Mouse (Mus musculus) right cerebral cortex, adult 18-20 months (tissue): ENCODE measurements around the gene Agr2.

Experiments
- DNase-seq: peaks from one replicate; pipeline ENCODE4 v3.0.0; 2022; ENCODE audit warnings: mixed read lengths

Gene Agr2

GRCm38 (mm10) chr12:35992711-35993110 lies at the start of gene Agr2:
Gene Agr2 (plus strand): TSS chr12:35992907.
- no peak for DNase-seq

DNA sequence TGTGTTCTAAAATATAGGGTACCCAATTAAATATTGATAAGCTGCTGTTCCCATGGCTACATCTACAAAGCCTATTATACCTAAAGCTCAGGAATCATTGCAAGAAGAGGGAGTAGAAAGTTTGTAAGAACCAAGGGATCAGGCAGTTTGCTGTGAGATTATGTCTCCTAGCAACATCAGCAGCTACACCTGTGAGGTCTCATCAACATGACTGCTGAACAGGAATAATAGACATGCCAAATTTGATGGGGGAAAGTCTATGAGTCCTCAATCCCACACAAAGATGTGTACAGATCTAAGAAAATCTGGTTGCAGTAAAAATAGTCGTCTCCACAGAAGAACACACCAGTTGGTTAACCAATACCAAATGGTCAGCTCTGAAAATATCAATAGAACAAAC lies 41.0 kb upstream of the Agr2 start:
- no peak for DNase-seq

DNA sequence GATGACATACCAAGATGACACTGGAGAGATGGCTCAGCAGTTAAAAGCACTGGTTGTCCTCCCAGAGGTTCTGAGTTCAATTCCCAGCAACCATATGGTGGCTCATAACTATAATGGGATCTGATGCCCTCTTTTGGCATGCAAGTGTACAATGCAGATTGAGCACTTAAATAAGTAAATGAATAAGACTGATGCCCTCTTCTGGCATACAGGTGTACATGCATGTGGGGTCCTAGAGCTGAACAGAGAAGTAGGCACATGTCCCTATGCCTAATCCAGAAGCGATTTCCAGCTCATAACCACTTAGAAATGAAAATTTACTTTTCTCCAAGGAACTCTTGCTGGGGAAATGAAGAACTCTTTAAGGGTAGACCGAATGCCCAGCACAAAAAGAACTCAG lies 35.5 kb upstream of the Agr2 start:
- no peak for DNase-seq

DNA sequence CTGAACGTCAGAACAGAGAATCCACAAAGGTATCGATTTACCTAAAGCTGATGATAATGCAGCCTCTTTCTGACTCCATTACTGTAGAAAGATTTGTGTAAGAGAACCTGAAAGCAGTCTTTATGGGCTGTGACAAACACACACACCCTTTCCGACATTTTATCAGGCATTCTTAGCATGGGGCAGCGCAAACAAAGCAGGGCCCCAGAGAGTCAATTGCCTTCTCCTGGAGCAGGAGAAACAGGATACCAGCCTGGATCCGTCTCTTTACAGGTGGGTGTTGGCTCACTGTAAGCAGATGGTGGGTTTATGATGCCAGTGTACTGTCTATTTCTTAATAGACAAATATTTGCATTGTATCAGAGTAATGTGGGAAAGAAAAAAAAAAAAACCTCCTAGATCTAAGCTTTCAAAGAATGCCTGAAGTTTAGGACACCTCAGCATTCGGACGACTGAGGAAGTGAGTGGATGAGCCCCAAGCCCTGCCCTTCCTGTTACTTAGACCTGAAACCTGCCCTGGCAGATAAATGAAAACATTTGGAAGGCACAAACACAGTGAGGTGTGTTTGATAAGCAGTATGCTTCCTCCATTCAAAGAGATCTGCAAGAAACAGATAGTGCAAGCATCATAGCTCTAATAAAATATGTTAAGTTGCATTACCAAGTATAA lies 26.5 kb upstream of the Agr2 start:
- DNase-seq: no peak

- DNase-seq: no peak
Observed at GRCm38 (mm10) chr12:35966768-35967141, 26.0 kb upstream of the Agr2 start.

DNA sequence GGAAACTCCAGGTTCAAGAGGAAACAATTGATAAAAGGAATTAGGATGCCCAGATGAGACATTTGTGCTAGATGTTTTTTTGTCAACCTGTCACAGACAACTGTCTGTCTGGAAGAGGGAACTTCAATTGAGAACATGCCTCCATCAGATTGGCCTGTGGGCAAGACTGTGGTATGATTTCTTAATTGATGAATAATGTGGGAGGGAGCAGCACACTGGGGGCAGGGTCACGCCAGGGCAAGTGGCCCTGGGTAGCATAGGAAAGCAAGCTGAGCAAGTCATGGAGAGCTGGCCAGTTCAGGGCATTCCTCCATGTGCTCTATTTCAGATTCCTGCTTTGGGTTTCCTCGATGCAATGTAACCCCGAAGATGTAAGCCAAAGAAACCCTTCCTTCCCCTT lies 16.8 kb upstream of the Agr2 start:
- no peak for DNase-seq

DNA sequence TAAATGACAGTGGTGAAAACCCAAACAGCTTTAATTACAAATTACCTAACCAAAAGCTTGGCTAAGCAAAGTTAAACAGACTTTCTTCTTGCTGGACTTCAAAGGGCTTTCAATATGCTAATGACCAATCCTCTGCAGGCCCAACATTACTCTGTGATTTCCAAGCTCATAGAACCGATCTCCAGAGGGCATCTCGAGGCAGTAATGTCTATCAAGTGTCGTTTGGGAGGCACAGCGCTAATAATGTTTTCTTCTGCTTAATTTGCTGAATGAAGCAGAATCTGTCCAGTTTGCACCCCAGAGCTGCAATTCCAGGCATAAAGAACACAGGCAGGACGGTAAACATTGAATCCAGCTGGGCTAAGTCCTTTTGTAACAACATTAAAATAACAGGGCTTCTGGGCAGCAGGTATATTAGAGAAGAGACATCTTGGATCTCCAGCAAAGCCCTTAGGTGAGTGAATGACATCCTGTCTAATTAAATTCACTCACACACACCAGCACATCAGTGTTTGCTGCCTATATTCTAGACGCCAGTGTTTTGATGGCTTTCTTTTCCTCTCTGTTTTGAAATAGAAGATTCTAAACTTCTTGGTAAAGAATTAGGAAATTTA lies 15.0 kb upstream of the Agr2 start:
- DNase-seq: no peak

- DNase-seq: no peak
Observed at GRCm38 (mm10) chr12:35979625-35980024, 13.1 kb upstream of the Agr2 start.

- no peak for DNase-seq
Observed at GRCm38 (mm10) chr12:35981732-35982360, 10.9 kb upstream of the Agr2 start.

- no peak for DNase-seq
Observed at GRCm38 (mm10) chr12:35983472-35983871, 9.2 kb upstream of the Agr2 start.

- no peak for DNase-seq
Observed at GRCm38 (mm10) chr12:35984743-35985142, 8.0 kb upstream of the Agr2 start.

GRCm38 (mm10) chr12:35993583-35993982 lies 876 bp downstream of the Agr2 start:
- DNase-seq: no peak

DNA sequence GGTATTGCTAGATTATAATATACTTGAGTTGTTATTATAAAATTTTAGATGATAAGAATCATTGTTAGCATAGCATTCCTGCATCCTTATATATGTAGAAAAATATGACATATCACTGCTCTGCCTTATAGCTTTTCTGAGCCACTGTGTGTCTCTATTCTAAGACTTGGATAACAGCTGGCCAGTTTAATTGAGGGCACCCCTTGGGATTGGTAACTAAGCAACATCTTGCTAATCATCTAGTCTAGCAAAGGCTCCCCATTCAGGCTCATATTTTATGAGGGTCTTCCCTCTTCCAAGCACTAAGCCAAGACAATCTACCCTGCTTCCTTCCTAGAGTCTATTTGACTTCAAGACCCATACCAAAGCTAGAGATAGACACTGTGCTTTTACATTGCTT lies 1.4 kb downstream of the Agr2 start:
- no peak for DNase-seq

- peak; percentile 9 for DNase-seq
Observed at GRCm38 (mm10) chr12:35995799-35996198, 3.1 kb downstream of the Agr2 start.

GRCm38 (mm10) chr12:36004714-36005113 lies 12.0 kb downstream of the Agr2 start:
- DNase-seq: no peak

DNA sequence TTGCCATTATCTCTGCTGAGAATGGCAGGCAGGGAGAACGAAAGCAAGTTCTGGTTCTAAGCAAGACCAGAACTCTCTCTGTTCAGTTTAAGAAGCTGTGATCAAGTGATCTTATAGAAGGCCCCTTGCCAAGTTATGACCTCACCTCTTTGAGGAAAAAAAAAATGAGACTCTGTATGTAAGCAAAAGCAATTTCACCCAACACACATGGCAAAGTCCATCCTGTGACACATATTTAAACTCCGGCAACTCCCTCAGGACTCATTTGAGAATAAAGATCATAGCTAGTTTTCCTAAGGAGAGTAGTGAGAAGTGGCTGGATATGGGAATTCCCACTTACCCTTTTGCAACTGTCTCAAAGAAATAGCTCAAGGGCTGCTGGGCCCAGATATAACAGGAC lies 14.9 kb downstream of the Agr2 start:
- DNase-seq: no peak

DNA sequence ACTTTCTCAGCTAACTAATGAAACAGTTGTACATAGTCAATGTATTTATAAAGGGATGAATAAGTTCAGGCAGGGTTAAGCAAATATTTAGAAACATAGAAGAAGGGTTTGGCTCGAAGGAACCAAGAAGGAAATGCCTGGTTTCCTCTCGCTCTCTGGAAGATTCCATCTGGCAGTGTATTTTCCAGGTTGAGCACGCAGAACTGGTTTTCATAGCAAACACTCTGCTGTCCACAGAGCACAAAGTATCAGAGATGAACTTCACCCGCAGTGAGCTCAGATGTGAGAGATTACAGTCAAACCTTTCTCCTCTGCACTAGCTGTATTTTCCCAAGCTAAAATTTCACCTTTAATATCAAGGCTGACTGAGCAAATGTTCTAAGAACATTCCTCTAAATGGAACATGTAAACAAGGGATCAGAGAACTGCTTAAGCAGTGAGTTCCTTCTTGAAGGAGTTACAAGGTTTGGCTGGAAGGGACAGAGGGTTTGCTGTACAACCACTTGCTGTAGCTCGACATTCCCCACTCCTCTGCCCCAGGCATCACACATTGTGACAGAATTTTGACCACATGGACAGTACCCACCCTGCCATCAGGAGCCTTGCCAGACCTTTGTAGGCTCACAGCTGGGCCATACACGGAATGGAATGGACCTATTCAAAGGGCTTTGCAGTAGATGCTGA lies 15.8 kb downstream of the Agr2 start:
- DNase-seq: no peak

- no peak for DNase-seq
Observed at GRCm38 (mm10) chr12:36013216-36013910, 20.7 kb downstream of the Agr2 start.

- no peak for DNase-seq
Observed at GRCm38 (mm10) chr12:36017791-36018190, 25.1 kb downstream of the Agr2 start.

- DNase-seq: no peak
Observed at GRCm38 (mm10) chr12:36019572-36019971, 26.9 kb downstream of the Agr2 start.

GRCm38 (mm10) chr12:36020081-36020480 lies 27.4 kb downstream of the Agr2 start:
- no peak for DNase-seq

DNA sequence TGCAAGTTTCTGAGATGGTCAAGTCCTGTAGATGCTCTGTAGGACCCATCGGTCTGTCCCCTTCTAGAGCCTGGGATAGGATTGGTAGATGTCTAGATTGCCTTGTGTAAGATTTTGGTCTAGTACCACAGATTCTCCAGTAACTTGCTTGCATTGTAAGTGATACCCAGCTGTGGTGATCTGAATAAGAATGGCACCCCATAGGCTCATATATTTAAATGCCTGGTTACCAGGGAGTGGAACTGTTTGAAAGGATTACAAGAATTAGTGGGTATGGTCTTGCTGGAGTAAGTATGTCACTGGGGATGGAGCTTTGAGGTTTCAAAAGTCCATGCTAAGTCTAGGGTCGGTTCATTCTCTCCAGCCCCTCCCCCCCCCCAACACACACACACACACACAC lies 28.0 kb downstream of the Agr2 start:
- no peak for DNase-seq

DNA sequence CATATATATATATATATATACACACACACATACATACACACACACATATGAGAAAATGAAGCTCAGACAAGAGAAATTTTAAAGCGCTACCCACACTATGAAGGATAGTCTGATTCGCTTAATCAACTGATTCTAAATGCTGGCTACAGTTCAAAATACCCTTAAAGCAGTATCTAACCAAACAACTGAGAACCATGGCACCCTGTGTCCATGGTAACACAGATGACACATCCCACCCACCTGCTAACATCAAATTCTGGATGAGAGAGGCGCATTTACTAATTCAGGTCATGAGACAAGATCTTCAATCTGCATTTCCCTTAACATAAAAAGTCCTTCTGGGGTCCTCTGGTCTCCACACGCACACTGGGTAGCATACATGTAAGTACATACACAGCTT lies 33.4 kb downstream of the Agr2 start:
- no peak for DNase-seq
